ENCODE assay signal across 14 mouse cellular contexts in the genomic region with DNA sequence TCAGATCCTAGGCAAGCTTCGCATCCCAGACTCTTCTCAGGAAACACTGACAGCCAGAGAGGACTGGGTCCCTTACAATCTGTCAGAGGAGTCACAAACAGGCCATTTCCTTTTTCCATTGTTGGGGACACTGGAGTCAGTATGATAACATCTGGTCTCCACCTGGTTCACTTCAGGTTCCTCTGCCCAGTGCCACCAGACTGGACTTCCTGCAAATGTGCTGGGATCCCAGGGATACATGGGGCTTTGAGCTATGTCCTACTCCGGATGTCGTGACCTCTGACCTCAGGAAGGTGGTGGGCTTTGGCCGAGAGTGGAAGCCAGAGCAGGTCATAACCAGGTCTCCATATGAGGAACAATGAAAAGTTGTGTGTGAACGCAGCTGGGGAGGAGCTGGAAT.
DNase-seq lines count a peak whose midpoint lies in the region; ATAC-seq and TF ChIP-seq lines count a peak whose summit lies in the region.
"Had no signal": no experiment of that assay in that cellular context is flagged by ENCODE, and none has a peak within 500 bp of the region (broad histone marks: within the 10 kb centered on the region; RNA-seq: fewer than 3 reads in every experiment).

No protein-coding gene starts in this region.

- peak overlapping the region; percentile 41 for H3K27ac ChIP-seq in stomach, embryonic 16.5 days (ENCODE audit: low read length)
- no peak overlapping the region for H3K27ac ChIP-seq in stomach, postnatal 0 days (replicated peaks)
- H3K27ac ChIP-seq: embryonic facial prominence, embryonic 13.5 days; heart, embryonic 15.5 days; liver, embryonic 14.5 days; midbrain, embryonic 10.5 days had no signal

- H3K4me3 ChIP-seq in stomach, embryonic 16.5 days (replicated peaks; ENCODE audit: low read length), result no peak overlapping the region
- no peak overlapping the region for H3K4me3 ChIP-seq in stomach, postnatal 0 days (ENCODE audit: low read depth, low read length)
- H3K4me3 ChIP-seq: embryonic facial prominence, embryonic 13.5 days; heart, embryonic 15.5 days; midbrain, embryonic 10.5 days had no signal

- H3K27me3 ChIP-seq in stomach, embryonic 16.5 days (ENCODE audit: control insufficient read depth, insufficient read depth, low read length), result no peaks in the 10 kb centered on the region
- no peaks in the 10 kb centered on the region for H3K27me3 ChIP-seq in stomach, postnatal 0 days (ENCODE audit: control insufficient read depth, insufficient read depth, low read length)
- H3K27me3 ChIP-seq: embryonic facial prominence, embryonic 13.5 days had no signal

- H3K9ac ChIP-seq in stomach, embryonic 16.5 days (ENCODE audit: low read length), result no peak overlapping the region
- H3K9ac ChIP-seq in stomach, postnatal 0 days (ENCODE audit: low read length), result no peak overlapping the region
- H3K9ac ChIP-seq: embryonic facial prominence, embryonic 13.5 days; heart, embryonic 15.5 days; liver, embryonic 14.5 days had no signal

- no peak for ATAC-seq in stomach, embryonic 16.5 days (ENCODE audit: insufficient read depth, low FRiP score)
- no peak; the same call in 1 of the 2 replicates for ATAC-seq in stomach, postnatal 0 days (ENCODE audit: low FRiP score, low TSS enrichment)
- no peak for ATAC-seq in monocyte, adult 5-6 weeks (replicated peaks; ENCODE audit: insufficient number of reproducible peaks, low FRiP score, low TSS enrichment, poor library complexity, severe bottlenecking)

- no peaks in the 10 kb centered on the region for H3K9me3 ChIP-seq in stomach, embryonic 16.5 days (replicated peaks; ENCODE audit: control insufficient read depth, low read length)
- no peaks in the 10 kb centered on the region for H3K9me3 ChIP-seq in stomach, postnatal 0 days (ENCODE audit: control insufficient read depth, low read length)
- H3K9me3 ChIP-seq: embryonic facial prominence, embryonic 13.5 days; heart, embryonic 15.5 days; midbrain, embryonic 10.5 days had no signal

- TF ChIP-seq CTCF in stomach, postnatal 0 days (IDR thresholded peaks at IDR 0.05; ENCODE audit: low read depth), result no peak

- no peak overlapping the region for H3K4me2 ChIP-seq in stomach, embryonic 16.5 days (ENCODE audit: low read depth, low read length)
- H3K4me2 ChIP-seq in stomach, postnatal 0 days (replicated peaks; ENCODE audit: low read depth), result no peak overlapping the region
- H3K4me2 ChIP-seq: embryonic facial prominence, embryonic 13.5 days; heart, embryonic 15.5 days had no signal

- 67% methylated on average over 5 of the region's 5 CpGs for WGBS in stomach, embryonic 16.5 days
- 69% methylated on average over 5 of the region's 5 CpGs for WGBS in stomach, postnatal 0 days

- peaks cover 12% of the 10 kb centered on the region for H3K4me1 ChIP-seq in stomach, embryonic 16.5 days (ENCODE audit: control insufficient read depth, insufficient read depth, low read length)
- peaks cover 3% of the 10 kb centered on the region for H3K4me1 ChIP-seq in stomach, postnatal 0 days (replicated peaks; ENCODE audit: control insufficient read depth, insufficient read depth)

- no peaks in the 10 kb centered on the region for H3K36me3 ChIP-seq in stomach, embryonic 16.5 days (ENCODE audit: control insufficient read depth, insufficient read depth, low read length)
- no peaks in the 10 kb centered on the region for H3K36me3 ChIP-seq in stomach, postnatal 0 days (ENCODE audit: control insufficient read depth, insufficient read depth, low read length)
- H3K36me3 ChIP-seq: embryonic facial prominence, embryonic 13.5 days; heart, embryonic 15.5 days; midbrain, embryonic 10.5 days had no signal

- DNase-seq in adrenal gland, adult (ENCODE audit: inconsistent age in 2 of 2, low spot score in 1 of 2), result peak; percentile 54 to 70
- no peak for DNase-seq in adrenal gland, postnatal 4 days (ENCODE audit: low spot score in 2 of 2)
- DNase-seq in stomach, postnatal 0 days (ENCODE audit: low spot score), result no peak
- DNase-seq in kidney, postnatal 25 days, result peak; percentile 73 to 89
- no peak for DNase-seq in cerebellum, adult 9-11 months
- no peak for DNase-seq in gastrocnemius, postnatal 4 days (ENCODE audit: low spot score in 2 of 2)
- DNase-seq: cerebellum, adult 18-20 months; right cerebral cortex, adult 18-20 months had no signal

- no peak for TF ChIP-seq EP300 in stomach, postnatal 0 days (optimal IDR thresholded peaks at IDR 0.05)

Comparison
In these comparisons a context has a peak if more than half of its experiments do, and no peak if none do; other contexts are left out.
1. DNase-seq: peak in adrenal gland, adult (2 of 2) and kidney, postnatal 25 days (2 of 2); none in adrenal gland, postnatal 4 days (0 of 2), stomach, postnatal 0 days (single experiment), cerebellum, adult 9-11 months (single experiment) and gastrocnemius, postnatal 4 days (0 of 2).